Mouse (Mus musculus) heart, postnatal 36 days (tissue): Measurements from ENCODE around the gene Cuedc1. TPM values are rescaled to one million over a fixed set of nuclear protein-coding genes. Genes with fewer than 3 reads are reported as not detected.
"Not testable (repeated sequence)": the region's sequence is repeated elsewhere in the genome, so short reads cannot be mapped to it uniquely, and the experiment has no call there.

Experiments used
- DNase-seq, 2 experiments: peaks; one replicate each; pipeline ENCODE4 v3.0.0; 2021 to 2022
- intact Hi-C: fragments of 180-260 bp; cut with DNase I; formaldehyde crosslinking; loops from one replicate; pipeline ENCODE4 v1.15.1; 2025
- total RNA-seq, 2 experiments: library from RNA; stranded (reverse); gene quantifications; 2 replicates each; pipeline ENCODE4 v1.2.3; 2021

Cuedc1 gene
- total RNA-seq, 2 experiments from 2014 or later: 47.9 to 54.2 TPM

DNA sequence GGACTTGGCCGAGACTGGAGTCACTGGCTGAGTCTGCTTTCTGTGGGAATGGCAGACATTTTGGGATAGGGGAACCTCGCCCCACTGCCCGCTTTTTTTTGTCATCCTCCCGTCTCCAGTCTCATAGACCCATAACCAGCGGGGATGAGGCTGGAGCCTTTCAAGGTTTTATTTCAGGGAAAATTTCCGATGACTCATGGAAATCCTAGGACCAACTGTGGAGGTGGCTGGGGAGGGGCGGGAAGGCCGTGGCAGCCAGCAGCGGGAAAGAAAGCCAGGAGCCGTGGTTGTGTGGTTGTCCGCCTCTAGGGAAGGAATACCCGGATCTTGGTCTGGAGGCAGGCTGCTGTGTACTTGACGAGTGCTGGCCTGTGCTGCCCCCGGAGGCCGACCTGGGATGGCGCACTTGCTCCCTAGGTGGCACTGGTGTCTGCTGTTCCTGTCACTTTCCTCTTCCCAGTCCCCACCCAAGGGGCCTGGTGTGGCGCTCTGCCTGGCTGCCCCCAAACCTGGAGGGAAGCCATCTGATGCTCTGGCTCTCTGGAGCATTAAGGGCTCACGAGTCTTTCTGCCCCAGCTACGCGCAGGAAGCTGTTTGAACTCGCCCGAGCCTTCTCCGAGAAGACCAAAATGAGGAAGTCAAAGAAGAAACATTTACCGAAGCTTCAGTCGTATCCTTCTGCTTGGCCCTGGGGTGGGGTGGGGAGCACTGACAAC is 89.7 kb downstream of the Cuedc1 start:
- DNase-seq: peak; percentile 83 to 88
- intact Hi-C loops: loop anchor here (2.0 kb wide), 1 partner anchor 129 kb away; no protein-coding TSS in a partner anchor

DNA sequence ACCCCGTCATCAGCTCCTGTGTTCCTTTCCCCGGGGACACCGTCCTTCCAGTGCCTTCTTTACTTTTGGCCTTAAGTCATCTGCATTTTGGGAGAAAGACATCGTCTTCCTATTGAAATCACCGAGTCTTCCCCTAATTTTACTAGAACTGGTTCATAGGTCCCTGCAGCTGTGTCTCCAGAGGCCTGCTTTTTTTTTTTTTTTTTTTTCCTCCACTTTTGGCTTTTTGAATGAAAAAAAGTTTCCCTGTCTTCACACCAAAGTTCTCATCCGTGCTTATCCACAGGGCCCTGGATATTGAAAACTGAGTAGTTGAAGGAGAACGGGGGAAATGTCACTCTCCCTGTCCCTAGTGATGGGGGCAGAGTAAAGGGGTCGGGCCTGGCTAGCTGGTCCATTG is 90.4 kb downstream of the Cuedc1 start:
- no peak for DNase-seq
- intact Hi-C loops: loop anchor here (2.0 kb wide), 1 partner anchor 129 kb away; no protein-coding TSS in a partner anchor

DNA sequence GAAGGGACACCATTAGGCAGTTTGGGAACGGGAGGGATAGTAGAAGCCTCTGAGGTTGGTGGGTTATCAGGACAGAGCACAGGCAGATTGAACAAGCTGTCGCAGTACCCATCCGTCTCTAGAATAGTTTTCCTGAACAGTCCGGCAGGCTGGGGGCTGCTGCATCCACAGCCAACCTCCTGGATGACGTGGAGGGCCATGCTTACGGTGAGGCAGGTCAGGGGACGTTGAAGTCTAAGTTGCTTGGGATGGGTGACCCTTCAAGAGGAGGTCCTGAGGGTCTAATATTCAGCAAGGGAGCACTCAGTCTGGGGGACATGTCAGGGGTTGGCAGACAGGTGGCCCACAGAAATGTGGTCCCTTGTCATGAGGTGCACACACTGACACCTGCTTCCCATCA is 90.8 kb downstream of the Cuedc1 start:
- intact Hi-C loops: loop anchor here (2.0 kb wide), 1 partner anchor 130 kb away; no protein-coding TSS in a partner anchor
- DNase-seq: no peak

DNA sequence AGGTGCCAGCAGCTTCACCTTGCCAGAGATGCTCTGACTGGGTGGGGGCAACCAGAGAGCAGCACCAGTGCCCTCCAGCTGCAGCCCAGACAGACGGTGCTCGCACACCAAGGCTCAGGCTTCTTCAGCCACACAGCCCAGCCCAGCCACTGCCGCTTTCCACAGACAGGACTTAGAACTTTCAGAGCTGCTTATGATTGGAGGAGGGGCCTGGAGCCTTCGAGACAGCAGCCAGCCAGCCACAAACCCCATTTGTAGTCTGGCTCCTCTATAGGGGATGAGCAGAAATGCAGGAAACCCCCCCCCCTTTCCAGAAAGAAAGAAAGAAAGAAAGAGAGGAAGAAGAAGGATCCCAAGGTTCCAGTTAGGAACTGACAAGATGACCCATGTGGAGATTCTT is 94.7 kb downstream of the Cuedc1 start:
- DNase-seq: no peak
- intact Hi-C loops: no loop called here

DNA sequence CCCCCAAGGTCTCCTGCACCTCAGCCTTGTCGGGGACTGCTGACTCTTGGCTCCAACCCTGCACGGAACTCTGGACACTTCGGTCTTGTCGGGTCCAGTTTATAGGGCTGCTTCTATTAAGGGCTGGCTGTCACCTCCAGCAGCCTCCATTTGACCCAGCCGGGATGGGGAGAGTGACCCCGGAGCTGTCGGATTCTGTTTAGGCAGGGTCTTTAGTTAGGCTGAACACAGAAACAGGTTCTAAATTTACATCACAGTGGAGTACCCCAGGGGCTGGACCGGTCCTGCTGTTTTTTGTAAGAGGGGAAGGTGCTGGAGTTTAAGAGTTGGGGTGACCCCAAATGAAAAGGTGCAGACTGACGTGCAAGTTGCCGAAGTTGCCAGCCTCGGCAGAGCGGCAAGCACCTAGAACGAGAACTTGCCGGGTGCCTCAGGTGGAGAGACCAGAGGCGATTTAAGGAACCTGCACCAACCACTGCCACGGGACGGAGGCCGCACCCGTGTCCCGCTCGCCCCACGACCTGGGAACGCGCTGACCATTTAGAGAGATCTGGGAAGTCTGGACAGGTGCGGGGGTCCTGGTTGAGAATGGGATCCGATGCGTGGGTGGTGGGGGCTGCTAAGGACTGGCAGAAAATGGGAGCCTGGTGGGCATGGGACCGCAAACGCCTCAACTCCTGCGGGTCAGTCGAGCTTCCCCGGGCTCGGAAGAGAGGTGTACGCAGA is 95.4 kb downstream of the Cuedc1 start:
- intact Hi-C loops: no loop called here
- no peak for DNase-seq

DNA sequence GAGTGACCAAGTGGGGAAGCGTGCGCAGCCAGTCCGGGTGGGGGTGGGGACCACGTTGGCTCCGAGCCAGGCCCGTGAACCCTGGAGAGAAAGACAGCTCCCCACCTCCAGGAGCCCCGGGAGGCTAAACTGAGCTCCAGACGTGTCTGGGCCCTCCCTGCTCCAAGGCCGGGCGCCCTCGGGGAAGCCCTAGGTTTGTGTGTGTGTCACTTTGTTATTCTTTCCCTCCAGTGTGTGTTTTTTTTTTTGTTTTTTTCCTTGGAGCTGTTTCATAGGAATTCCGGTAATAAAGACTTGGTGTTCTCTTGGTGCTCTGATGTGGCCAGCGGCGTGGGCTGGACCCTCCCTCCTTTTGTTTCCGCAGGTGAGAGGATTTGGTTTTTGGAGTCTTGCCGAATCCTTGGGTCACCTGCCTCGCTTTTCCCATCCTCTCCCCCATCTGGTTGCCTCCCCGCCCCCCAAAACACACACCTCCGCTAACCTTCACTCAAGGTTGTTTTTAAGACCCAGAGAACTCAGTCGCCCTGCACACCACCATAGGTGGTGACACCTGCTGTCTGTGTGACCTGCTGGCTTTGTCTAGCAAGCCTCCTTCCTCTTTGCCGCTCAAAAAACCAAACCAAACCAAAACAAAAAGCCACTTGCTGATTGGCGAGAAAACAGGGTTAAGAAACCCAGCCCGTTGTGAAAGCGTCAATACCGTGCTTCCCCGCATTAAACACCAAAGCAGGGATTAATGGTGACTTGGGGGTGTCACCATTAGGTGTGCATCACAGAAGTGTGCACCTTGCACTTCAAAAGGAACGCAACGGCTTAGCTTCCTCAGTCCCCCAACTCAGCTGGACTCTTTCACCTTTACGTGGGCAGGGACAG is 96.2 kb downstream of the Cuedc1 start:
- no peak for DNase-seq
- intact Hi-C loops: no loop called here

DNA sequence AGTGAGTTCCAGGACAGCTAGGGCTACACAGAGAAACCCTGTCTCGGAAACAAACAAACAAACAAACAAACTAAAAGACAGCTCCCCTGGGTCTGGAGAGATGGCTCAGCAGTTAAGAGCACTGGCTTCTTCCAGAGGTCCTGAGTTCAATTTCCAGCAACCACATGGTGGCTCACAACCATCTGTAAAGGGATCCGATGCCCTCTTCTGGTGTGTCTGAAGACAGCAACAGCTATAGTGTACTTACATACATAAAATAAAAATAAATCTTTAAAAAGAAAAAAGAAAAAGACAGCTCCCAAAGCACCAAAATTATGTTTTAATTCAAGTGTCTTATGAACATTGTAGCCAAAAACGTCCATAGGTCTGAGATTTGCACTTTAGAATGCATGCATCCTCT is 97.8 kb downstream of the Cuedc1 start:
- DNase-seq: not testable (repeated sequence)

DNA sequence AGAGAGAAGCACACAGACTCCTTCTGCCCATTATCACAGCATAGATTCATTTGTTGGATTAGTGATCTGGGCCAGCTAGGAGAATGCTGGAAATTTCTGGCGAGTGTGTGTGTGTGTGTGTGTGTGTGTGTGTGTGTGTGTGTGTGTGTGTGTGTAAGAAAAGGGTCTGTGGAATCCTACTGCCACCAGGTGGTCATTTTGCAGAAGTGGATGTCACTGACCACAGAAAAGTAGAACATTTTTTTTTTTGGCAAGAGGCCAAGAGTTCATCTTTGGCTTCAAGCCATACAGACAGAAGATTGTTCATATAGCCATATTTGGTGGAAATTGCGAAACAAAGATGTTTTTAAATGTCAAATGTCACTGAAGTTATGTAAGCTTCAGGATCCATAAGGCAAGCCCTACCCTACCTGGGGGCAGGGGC is 99.3 kb downstream of the Cuedc1 start:
- intact Hi-C loops: loop anchor here (2.0 to 5.0 kb wide), 3 partner anchors 35 to 222 kb away; no protein-coding TSS in a partner anchor

More for the DNA sequence above, 97.8 kb downstream of the Cuedc1 start:
- intact Hi-C loops: loop anchor here (2.0 to 5.0 kb wide), 3 partner anchors 33 to 221 kb away; no protein-coding TSS in a partner anchor

DNA sequence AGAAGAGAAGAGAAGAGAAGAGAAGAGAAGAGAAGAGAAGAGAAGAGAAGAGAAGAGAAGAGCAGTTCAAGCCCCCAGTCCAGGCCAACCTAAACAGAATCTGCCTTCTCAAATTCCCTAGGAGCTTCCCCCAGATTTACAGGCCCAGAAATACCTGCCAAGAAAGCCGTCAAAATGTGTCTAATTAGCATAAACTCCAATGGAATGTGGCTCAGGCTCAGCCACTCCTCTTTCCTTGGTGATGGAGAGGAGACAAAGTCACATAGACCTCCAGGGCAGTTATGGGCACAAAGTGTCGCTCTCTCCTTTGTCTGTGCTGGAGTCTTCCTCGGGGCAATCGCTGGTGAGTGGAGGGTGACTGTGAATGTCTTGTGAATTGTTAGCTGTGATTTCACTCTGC is 100.4 kb downstream of the Cuedc1 start:
- intact Hi-C loops: loop anchor here (5.0 kb wide), 1 partner anchor 36 kb away; no protein-coding TSS in a partner anchor
- no peak for DNase-seq

More for the DNA sequence above, 99.3 kb downstream of the Cuedc1 start:
- DNase-seq: peak; percentile 49 to 61

DNA sequence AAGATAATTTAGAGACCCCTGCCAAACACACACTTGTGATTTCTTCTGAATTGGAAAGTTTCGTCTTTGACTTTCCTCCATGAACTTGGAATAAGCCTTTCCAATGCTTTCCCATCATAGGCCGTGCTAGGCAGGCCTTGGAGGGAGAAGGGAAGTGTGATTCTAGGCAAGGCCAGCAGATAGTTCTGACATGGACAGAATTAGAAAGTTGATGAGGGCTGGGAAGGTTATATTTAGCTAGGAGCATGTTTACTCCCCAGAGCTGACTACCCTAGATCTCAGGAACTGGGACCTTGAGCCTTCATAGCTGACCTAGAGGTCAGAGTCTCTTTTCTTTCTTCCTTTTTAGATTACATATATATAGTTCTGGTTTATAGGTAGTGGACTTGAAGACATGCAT is 103.3 kb downstream of the Cuedc1 start:
- intact Hi-C loops: loop anchor here (10.0 kb wide), 1 partner anchor 466 kb away; the partner anchor contains the start of gene Supt4a
- DNase-seq: no peak

DNA sequence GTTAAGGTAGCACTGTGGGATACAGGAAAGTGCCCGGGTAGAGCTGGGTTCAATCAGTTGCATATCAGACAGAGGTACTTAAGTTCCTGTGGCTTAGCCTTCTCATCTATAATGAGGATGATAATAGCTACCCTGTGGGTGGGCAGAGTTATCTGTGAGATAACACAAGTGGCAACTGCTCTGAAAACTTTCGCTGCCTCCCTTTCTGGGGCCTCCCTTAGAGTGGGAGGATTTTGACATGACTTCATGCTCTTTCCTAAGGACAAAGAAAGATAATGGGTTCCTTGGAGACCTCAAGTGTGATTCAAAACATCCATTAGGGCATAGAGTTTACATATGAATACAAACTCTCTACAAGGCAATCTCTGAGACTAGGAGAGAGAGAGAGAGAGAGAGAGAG is 104.2 kb downstream of the Cuedc1 start:
- intact Hi-C loops: loop anchor here (2.0 to 10.0 kb wide), 2 partner anchors 215 to 467 kb away; partner anchors contain the start of genes Dynll2 and Supt4a
- DNase-seq: no peak

DNA sequence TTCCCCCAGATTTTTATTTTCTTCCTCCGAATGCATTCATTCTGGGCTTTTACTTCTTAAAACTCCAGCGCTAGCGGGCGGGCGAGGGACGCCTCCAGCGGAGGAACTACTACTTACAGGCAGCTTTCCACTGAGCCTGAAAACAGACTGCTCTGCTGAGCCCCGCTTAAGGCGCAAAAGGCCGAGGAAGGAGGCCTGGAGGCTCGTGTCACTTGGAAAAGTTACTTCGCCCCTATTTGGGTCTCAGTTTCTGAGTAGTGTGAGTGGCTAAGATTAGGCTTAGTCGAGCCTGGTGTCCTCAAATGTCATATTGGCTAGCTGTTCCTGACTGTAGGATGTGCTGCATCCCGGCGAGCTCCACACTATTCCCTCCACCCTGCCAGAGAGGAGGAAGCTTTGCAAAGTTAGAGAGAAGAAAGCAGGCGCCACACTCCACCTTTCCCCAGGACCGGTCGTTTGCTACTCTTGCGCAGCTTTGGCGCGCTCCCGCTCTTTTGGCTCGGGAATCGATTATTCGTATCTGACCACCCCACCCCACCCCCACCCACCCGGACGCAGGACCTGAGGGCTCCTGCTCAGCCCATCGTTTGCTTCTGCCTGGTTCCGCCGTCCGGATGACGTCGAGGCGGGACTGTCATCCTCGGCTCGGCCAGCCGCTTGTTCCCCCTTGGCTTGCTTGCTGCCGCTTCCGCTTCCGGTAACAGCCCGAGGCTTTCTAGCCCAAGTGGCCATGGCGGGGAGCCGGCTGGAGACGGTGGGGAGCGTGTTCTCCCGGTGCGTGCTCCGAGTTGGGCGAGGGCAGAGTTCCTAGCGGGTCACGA is 106.1 kb downstream of the Cuedc1 start, which contains the start of gene Mrps23:
Gene Mrps23 (plus strand): TSS at position 677 of the 821 bp plus-strand sequence.
- intact Hi-C loops: loop anchor here (2.0 to 10.0 kb wide), 2 partner anchors 217 to 469 kb away; partner anchors contain the start of genes Dynll2 and Supt4a
- DNase-seq: peak; percentile 90

DNA sequence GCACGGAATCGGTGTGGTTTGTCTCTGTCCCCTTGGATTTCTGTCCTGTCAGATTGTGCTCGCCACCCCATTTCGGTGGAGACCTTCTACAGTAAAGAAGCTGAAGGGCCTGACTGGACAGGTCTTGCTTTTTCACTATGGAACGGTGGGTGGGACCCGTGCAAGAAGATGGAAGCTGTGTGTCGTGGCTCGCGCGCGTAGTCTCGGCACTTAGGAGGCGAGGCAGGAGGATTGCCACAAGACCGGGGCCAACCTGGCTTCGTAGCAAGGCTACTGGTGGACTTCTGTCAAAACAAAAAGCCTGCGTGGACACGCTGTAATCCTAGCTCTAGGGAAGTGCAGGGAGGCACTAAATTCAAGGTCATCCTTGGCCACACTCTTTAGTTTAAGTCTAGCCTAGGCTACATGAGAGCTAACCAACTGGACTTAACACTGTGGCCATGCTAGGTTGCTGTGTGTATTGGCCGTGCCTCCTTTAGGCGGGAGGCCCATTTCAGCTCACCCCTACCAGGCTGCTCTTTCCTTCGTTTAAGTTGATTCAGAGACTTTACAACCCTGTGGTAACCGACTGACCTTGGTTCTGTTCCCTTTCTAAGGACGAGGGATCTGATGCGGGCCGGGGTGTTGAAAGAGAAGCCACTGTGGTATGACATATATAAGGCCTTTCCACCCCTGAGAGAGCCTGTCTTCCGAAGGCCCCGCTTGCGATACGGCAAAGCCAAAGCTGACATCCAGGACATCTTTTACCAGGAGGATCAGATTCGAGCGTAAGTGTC is 106.9 kb downstream of the Cuedc1 start:
- intact Hi-C loops: loop anchor here (10.0 kb wide), 1 partner anchor 470 kb away; the partner anchor contains the start of gene Supt4a
- DNase-seq: no peak

DNA sequence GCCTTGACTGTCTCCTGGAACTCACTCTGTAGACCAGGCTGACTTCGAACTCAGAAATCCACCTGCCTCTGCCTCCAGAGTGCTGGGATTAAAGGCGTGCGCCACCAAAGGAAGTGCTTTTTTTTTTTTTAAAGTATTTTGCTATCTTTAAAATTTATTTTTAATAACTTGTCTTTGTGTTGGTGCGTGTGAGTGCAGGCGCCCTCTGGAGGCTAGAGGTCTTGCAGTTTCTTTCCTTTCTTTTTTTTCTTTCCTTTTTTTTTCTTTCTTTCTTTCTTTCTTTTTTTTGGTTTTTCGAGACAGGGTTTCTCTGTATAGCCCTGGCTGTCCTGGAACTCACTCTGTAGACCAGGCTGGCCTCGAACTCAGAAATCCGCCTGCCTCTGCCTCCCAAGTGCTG is 108.7 kb downstream of the Cuedc1 start:
- not testable (repeated sequence) for DNase-seq
- intact Hi-C loops: loop anchor here (10.0 kb wide), 1 partner anchor 472 kb away; the partner anchor contains the start of gene Supt4a

DNA sequence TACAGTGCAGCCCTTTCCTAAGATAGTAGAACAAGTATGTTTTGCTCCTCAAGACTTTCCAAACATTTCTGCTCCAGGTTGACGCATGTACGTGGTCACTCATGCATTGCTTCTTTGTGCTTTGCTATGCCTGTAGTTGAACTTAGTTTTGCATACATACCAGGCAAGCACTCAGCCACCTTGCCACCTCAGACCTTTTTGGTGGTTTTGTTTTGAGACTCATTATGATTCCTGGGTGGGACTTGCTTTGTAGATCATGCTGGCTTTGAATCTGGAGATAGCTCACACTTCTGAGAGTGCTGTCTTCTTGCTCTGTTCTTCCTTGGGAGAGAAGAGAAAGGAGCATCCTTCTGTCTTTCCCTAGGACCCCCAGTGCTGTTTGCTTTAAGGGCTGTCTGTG is 109.8 kb downstream of the Cuedc1 start:
- intact Hi-C loops: loop anchor here (10.0 kb wide), 1 partner anchor 473 kb away; the partner anchor contains the start of gene Supt4a
- DNase-seq: no peak

DNA sequence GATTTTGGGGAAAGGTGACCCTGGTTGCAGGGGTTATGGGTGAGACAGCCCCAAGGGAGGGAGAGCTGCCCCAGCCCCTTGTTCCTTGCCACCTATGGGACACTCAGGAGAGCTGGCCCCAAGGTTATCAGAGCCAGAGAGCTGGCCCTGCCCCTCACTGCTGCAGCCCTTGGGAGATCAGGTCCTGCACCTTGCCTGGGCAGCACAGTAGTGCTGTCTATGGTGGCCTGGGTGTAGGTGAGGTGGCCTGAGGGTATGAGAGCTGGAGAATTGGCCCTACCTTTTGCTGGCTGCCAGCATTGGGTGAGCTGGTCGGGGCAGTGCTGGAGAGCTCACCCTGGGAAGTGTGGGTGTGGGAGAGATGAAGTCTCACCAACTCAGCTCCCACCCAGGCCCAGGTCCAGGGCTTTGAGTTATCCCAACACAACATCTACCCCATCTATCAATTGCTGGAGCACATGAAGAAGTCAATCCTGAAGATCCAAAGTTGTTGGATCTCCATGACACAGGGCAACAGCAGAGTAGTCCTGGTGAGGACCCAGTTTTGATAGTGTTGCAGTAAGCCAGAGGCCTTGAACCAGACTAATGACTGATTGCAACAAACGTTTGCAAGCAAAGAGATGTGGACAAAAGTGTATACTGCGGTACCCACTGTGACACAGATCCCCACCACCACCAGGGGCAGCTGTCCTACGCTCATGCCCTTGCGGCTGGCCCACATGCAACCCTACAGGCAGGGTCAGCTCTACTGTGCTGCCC is 114.1 kb downstream of the Cuedc1 start:
- intact Hi-C loops: no loop called here
- DNase-seq: no peak

DNA sequence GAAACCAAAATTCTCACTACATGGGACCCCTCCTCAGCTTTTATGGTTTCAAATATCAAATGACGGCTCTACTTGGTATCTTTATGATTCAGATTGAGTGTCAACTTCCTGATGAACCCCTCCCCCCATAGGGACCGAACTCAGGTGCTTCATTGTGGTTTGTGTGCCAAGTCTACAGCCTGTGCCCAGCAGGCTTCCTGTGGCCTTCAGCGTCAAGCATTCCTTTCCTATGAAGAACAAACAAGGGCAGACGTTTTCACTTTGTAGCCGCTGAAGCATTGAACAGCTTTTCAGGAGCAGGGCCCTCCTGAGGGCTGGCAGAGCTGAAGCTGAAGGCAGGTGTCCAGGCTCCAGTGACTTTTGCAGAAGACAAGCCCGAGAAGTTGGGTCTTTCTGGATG is 115.9 kb downstream of the Cuedc1 start:
- no peak for DNase-seq
- intact Hi-C loops: no loop called here
